Mouse (Mus musculus): ENCODE results near the gene Alb.

GRCm38 (mm10) chr5:90460619-90461018 is at the start of gene Alb:
- TF ChIP-seq CTCF (IDR thresholded peaks at IDR 0.05; ENCODE audit: borderline replicate concordance, insufficient read depth, low read depth, low read length) (no peak), POLR2A (IDR thresholded peaks at IDR 0.05; ENCODE audit: borderline replicate concordance, insufficient read depth, low read length) (no peak)

Measured in cerebellum, adult 2 months (tissue).